18 mouse cellular contexts compared by ENCODE assay signal in the genomic region with DNA sequence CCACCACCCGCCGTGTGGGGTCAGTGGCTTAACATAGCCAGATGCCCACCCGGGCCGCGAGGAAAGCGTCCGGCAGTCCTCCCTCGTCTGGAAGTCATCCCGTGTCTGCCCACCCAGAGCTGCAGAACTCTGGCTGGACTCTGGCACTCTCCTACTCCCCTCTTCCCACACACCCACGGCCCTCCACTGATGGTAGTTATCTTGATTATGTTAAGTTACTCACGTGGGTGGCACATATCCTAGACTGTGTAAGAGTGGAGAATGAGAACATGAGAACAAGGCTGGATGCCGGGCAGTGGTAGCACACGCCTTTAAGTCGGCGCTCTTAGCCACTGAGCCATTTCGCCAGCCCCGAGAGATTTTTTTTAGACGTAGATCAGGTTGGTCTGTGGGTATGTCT.
"Had no signal": no experiment of that assay in that cellular context is flagged by ENCODE, and none has a peak within 500 bp of the region (broad histone marks: within the 10 kb centered on the region; RNA-seq: fewer than 3 reads in every experiment).

No protein-coding gene starts in this region.

- H3K27ac ChIP-seq: kidney, embryonic 15.5 days; limb, embryonic 10.5 days; limb, embryonic 13.5 days; liver, embryonic 13.5 days; stomach, embryonic 15.5 days had no signal

- H3K36me3 ChIP-seq: kidney, embryonic 15.5 days; limb, embryonic 10.5 days; limb, embryonic 13.5 days; liver, embryonic 13.5 days; stomach, embryonic 15.5 days had no signal

- H3K4me3 ChIP-seq: kidney, embryonic 15.5 days; limb, embryonic 10.5 days; limb, embryonic 13.5 days; liver, embryonic 13.5 days; stomach, embryonic 15.5 days had no signal

- H3K4me2 ChIP-seq: kidney, embryonic 15.5 days; limb, embryonic 13.5 days; liver, embryonic 13.5 days; midbrain, embryonic 11.5 days; stomach, embryonic 15.5 days had no signal

- H3K9ac ChIP-seq: kidney, embryonic 15.5 days; limb, embryonic 13.5 days; liver, embryonic 13.5 days; stomach, embryonic 15.5 days had no signal

- H3K27me3 ChIP-seq: limb, embryonic 13.5 days; stomach, embryonic 15.5 days had no signal

- H3K9me3 ChIP-seq: kidney, embryonic 15.5 days; limb, embryonic 10.5 days; limb, embryonic 13.5 days; liver, embryonic 13.5 days; stomach, embryonic 15.5 days had no signal

- DNase-seq: kidney, adult 11 months; kidney, adult 8-10 months; kidney, postnatal 10 days; kidney, postnatal 36 days; liver; liver, embryonic 13.5 days; lung, adult 2 months; lung, postnatal 14 days; lung, postnatal 4 days; midbrain, embryonic 14.5 days; right cerebral cortex, postnatal 25 days; spleen, adult 18-20 months; thymus, postnatal 25 days had no signal
